Mouse (Mus musculus): Measurements from ENCODE around the gene Arl15.

- TF ChIP-seq CTCF (IDR thresholded peaks at IDR 0.05; ENCODE audit: low read depth, low read length) (no peak), POLR2A (IDR thresholded peaks at IDR 0.05; ENCODE audit: borderline replicate concordance, low read depth, low read length) (no peak)
Measured at GRCm38 (mm10) chr13:113896684-113897083, 102.4 kb downstream of the Arl15 start.
